Mouse (Mus musculus) CD4-positive naive resting alpha-beta T cell, adult 76 days (primary cell): ENCODE measurements around the gene Ttc25. TPM values are rescaled to one million over a fixed set of nuclear protein-coding genes. Genes with fewer than 3 reads are reported as not detected.

Experiments
- total RNA-seq: library from RNA; stranded (reverse); gene quantifications from one replicate; pipeline ENCODE4 v1.2.4, GENCODE M21; 2023

The Ttc25 gene
- total RNA-seq: not detected

DNA sequence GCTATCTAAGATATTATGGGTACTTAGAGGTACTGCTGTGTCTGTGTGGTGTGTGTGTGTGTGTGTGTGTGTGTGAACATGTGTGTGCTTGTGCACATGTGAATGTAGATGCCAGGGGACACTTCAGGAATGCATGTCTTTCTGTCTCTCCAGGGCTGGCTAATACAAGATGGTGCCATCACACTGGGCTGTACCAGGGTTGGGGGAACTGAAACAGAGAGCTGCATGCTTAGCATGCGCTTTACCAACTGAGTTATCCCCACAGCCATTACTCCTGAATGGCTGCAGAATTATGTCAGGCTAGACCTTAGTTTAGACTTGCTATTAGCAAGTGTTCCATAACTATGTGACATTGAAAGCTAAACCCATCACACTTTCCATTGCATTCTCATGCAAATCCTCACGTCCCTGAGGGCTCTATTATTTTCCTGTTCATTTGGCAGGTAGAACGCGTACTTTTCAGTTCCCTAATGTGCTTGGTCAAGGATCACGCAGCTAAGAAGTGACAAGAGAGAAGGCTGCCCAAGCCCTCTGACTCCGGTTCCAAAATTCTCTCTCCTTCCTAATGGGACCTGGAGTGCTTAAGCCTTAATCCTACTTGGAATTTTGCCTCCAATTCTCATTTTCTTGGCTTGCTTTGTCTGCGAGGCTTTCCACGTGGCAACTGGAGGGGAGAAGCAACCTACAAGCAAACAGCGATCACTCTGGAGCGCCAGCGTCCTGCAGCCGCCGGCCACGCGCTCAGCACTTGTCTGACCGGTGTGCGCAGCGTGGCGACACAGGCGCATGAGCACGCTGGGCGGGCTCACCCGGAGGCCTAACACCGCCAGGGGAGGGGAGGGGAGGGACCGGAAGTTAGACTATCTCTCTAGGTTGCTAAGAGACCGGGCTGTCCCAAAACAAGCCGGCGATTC lies at the start of gene Ttc25:
Gene Ttc25, plus strand, starts transcription at position 776 of the 914 bp plus-strand sequence.

DNA sequence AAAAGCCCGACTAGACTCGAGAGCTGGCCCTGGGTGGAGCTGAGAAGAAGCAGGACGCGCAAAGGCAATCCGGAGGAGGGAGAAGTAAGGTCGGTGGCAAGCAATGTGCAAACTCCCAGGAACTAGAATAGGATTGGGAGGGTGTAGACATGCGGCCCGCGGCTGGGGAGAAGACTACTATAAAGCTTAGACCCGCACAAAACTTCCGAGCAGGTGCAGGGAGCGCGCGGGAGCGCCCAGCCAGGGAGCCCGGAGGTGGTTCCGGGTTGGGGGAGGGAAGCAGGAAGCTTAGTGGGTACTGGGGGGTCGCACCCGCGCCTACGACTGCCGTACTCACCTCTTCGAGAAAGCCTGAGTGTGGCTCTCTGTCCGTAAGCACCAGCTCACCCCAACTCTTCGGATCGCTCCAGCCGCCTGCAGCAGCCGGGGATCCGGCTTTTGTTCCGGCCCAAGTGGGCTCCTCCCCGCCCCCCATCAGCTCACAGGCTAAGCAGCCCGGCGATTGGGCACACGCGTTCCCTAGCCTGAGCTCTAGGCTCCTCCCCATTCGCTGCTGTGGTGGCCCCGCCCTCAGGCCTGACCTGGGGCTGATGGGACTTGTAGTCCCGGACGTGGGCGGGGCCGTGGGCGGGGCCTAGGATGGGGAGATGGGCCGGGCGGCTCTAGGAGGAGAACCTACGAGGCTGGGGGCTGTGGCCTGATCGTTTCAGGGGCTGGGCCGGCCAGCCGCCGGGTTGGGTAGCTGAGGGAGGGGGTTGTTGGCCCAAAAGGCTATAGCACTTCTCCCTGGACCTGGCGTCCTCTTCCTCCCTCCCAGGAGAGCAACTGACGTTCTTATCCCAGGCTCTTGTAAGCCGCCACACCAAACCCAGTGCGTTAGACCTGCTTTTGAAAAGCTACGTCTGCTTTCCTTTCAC lies 17.7 kb upstream of the Ttc25 start, which contains the start of gene Acly:
Gene Acly, minus strand, starts transcription at position 543 of the 917 bp plus-strand sequence.

DNA sequence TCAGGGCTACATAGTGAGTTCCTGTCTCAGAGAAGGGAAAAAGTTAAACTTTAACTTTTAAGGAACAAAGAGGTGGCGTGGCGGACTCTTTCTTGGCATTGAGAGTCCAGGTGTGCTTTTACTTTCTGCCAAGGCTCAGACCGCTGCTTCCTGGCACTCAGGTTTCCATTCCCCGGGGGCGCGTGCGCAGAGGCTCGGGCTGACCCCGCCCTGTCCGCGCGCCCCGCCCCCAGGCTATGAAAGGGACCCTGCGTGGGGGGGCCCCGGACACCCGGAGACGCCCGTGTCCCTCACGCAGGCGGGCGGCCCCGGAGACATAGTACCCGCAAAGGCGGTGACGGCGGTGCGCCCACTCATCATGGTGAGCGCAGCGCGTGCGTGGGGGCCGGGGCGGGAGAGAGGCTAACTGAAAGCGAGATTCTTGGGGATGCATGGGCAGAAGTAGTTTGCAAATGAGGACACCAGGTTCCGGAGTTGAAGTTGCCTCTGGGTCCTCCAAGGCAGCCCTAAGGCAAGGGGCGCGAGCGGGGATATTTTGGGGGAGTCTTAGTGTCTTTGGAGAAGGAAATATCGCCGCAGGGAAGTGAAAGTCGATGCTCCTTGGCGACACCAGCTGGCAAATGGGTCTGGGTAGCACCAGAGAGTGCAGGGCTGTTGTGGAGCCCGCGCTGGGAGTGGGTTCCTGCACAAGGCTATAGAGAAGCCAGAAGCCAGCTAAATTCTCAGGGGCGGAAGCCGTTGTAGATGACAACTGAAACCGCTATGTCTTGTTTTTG lies 29.5 kb downstream of the Ttc25 start, which contains the start of gene Cnp:
Gene Cnp, plus strand, starts transcription at position 197 of the 776 bp plus-strand sequence.

DNA sequence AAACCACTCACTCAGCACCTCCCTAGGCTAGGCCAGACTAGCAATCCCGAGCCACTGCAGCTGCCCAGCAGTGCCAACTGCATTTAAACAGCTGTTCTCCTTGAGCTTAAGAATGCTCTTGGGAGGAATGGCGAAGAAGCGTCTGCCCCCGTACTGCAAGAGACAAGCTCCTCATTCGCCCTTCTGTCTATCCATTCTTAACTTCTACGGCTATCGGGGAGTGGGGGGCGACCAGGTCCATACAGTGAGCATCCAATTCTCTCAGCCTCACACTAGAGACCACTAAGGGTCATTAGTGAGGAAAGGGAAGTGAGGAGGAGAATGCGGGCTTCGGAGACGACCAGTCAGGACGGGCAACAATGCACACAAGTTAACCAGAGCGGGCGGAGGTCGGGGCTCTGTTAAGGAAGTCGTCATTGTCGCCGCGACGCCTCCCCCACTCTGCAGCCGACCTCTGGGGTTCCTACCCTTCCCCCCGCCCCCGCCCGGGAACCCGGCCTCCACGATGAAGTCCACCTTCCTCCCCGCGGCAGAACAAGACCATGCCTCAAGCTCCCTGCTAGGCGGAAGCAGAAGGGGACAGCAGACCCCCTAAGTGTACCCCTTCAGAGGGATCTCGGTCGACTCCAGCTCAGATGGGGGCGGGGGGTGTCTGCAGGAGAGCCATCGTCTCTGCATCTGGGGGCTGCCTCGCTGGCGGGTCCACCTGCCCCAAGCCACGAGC lies 73.5 kb downstream of the Ttc25 start, which contains the start of gene Nkiras2:
Gene Nkiras2, plus strand, starts transcription at position 484 of the 724 bp plus-strand sequence.

DNA sequence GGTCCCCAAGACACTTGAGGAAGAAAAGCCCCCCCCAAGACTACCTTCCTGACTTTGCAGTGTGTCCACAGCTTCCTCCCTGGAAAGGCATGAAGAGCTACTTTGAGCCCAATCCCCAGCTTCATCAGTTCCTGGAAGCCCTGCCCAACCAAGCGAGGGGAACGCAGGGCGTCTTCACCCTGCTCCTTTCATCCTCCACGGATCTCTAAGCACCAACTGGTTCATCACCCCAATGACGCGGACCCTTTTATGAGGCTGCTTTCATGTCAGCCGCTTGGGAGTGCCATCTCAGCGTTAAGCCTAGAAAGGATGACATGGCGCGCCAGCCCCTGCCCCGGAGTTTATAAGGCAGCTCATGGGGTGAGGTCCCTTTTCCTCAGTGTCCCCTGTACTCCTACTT lies 74.6 kb downstream of the Ttc25 start, which contains the start of gene Dnajc7:
Gene Dnajc7, minus strand, starts transcription at position 187 of the 400 bp plus-strand sequence.

Other genes with a start within 250 kb of the Ttc25 start
- gene Eif1, start 225.7 kb upstream of the Ttc25 start, total RNA-seq: 2,467 TPM
- gene Gast, start 211.2 kb upstream of the Ttc25 start, total RNA-seq: not detected
- gene Hap1, start 189.5 kb upstream of the Ttc25 start, total RNA-seq: 1.2 TPM
- gene Jup, start 147.8 kb upstream of the Ttc25 start, total RNA-seq: 8.3 TPM
- gene P3h4, start 130.8 kb upstream of the Ttc25 start, total RNA-seq: not detected
- gene Fkbp10, start 129.9 kb upstream of the Ttc25 start, total RNA-seq: not detected
- gene Nt5c3b, start 103.8 kb upstream of the Ttc25 start, total RNA-seq: 108 TPM
- 1.4 TPM for gene Klhl10, start 103.7 kb upstream of the Ttc25 start, total RNA-seq
- gene Klhl11, start 72.9 kb upstream of the Ttc25 start, total RNA-seq: 29.0 TPM
- 145 TPM for gene Acly, start 17.6 kb upstream of the Ttc25 start, total RNA-seq
- 98.3 TPM for gene Cnp, start 29.3 kb downstream of the Ttc25 start, total RNA-seq
- gene Nkiras2, start 73.6 kb downstream of the Ttc25 start, total RNA-seq: 17.2 TPM
- gene Dnajc7, start 74.6 kb downstream of the Ttc25 start, total RNA-seq: 344 TPM
- gene Zfp385c, start 146.8 kb downstream of the Ttc25 start, total RNA-seq: not detected
- gene Dhx58, start 158.7 kb downstream of the Ttc25 start, total RNA-seq: 13.7 TPM
- 36.4 TPM for gene Kat2a, start 166.9 kb downstream of the Ttc25 start, total RNA-seq
- gene Hspb9, start 168.2 kb downstream of the Ttc25 start, total RNA-seq: not detected
- gene Rab5c, start 192.6 kb downstream of the Ttc25 start, total RNA-seq: 113 TPM
- 1.2 TPM for gene Kcnh4, start 214.3 kb downstream of the Ttc25 start, total RNA-seq
- gene Hcrt, start 217.3 kb downstream of the Ttc25 start, total RNA-seq: not detected
- 5.4 TPM for gene Ghdc, start 225.3 kb downstream of the Ttc25 start, total RNA-seq